Mouse (Mus musculus) T-cell, adult 2 months (primary cell): ENCODE measurements around the gene Sfi1.
"Not testable (repeated sequence)": the region's sequence is repeated elsewhere in the genome, so short reads cannot be mapped to it uniquely, and the experiment has no call there.

Experiments
- DNase-seq: peaks from one replicate; pipeline ENCODE4 v3.0.0; 2022; ENCODE audit warnings: low spot score

Sfi1 gene

GRCm38 (mm10) chr11:3173425-3174318 is 19.6 kb downstream of the Sfi1 start:
- DNase-seq, result peak; percentile 61

GRCm38 (mm10) chr11:3172526-3172925 is 20.7 kb downstream of the Sfi1 start:
- not testable (repeated sequence) for DNase-seq

DNA sequence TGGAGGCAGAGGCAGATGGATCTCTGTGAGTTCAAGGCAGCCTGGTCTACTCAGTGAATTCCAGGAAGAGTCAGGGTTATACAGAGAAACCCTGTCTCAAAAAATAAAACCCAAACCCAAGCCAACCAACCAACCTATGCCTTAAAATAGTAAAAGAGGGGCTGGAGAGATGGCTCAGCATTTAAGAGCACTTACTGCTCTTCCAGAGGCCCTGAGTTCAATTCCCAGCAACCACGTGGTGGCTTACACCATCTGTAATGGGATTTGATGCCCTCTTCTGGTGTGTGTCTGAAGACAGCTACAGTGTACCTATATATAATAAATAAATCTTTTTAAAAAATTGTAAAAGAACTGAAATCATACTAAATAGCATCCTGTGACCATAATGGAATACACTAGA is 21.3 kb downstream of the Sfi1 start:
- DNase-seq, result peak; percentile 38

DNA sequence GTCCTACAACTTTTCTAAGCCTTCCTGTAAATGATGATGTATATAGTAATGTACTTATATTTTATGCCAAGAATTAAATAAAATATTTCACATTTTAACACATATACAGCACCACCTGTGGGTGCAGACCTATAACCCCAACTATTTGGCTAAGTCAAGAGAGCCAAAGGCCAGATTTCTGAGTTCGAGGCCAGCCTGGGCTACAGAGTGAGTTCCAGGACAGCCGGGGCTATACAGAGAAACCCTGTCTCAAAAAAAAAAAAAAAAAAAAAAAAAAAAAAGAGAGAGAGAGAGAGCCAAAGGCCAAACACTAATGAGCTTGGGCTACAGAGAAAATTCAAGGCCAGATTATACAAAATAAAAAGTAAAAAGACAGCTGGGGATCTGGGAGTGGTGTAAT is 24.2 kb downstream of the Sfi1 start:
- peak; percentile 28 for DNase-seq

DNA sequence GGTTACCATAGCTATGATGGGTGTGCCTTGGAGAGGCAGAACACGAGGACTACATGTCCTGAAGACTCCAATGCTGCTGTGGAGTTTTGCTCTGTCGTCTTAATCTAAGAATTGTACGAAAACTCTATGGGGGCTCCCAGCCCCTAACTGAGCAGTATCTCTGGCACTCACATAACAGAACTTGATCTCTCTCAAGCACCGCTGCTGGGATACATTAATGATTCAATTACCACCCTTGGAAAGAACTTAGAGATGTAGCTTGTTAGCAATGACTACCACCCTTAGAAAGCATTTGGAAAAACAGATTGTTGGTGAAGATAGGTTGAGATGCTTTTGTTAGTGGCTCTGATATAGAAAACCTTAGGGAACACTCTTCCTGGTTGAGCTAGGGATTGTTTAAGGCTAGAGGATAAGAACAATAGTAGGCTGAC is 25.7 kb downstream of the Sfi1 start:
- DNase-seq, result peak; percentile 42

- not testable (repeated sequence) for DNase-seq
Measured at GRCm38 (mm10) chr11:3167129-3167528, 26.1 kb downstream of the Sfi1 start.

- DNase-seq, result peak; percentile 29
Measured at GRCm38 (mm10) chr11:3166321-3166720, 26.9 kb downstream of the Sfi1 start.

DNA sequence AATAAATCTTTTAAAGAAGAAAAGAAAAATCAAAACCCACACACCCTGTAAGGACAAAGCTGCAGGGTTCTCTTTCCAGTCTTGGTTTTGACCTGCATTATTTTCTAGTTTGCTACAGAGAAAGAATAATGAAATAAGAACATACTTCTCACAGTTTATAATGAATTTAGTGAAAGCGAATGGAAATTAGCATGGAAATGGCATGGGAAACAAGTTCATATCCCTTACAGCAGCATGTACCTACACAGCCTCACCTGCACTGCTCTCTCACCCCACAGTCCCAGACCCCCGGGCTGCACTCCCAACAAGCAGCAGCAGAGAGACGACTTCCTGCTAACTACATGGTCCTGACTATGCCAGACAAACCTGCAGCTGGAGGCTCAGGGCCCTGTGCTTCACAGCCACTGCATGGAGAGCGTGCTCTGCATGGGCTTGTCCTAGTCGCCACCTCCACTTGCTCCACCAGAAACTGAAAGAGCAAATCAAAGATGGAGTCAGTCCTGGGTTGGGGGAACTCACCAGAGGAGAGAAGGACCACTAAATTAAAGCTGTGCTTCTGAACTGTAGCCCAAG is 28.0 kb downstream of the Sfi1 start:
- not testable (repeated sequence) for DNase-seq

GRCm38 (mm10) chr11:3163661-3164060 is 29.6 kb downstream of the Sfi1 start:
- DNase-seq, result not testable (repeated sequence)

DNA sequence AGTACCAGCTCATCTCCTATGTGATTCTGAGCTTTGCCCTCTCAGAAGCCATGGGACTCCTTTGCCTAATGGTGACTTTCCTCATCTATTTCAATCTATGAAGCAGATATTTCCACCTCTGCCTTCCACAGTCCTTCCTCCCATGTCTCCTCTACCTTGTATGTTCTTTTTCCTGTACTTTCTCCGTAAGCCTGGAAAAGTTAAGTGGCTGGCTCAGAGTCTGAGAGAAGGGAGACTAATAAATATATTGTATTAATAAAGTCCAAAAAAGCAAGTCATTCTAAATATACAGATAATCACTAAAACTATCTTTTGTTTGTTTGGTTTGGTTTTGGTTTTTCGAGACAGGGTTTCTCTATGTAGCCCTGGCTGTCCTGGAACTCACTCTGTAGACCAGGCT is 30.1 kb downstream of the Sfi1 start:
- DNase-seq, result peak; percentile 42

GRCm38 (mm10) chr11:3162236-3162897 is 30.9 kb downstream of the Sfi1 start:
- peak; percentile 61 for DNase-seq

- DNase-seq, result peak; percentile 58
Measured at GRCm38 (mm10) chr11:3161370-3161769, 31.9 kb downstream of the Sfi1 start.

- DNase-seq, result not testable (repeated sequence)
Measured at GRCm38 (mm10) chr11:3158800-3159199, 34.5 kb downstream of the Sfi1 start.

- not testable (repeated sequence) for DNase-seq
Measured at GRCm38 (mm10) chr11:3157996-3158395, 35.3 kb downstream of the Sfi1 start.

GRCm38 (mm10) chr11:3156991-3157390 is 36.3 kb downstream of the Sfi1 start:
- not testable (repeated sequence) for DNase-seq

DNA sequence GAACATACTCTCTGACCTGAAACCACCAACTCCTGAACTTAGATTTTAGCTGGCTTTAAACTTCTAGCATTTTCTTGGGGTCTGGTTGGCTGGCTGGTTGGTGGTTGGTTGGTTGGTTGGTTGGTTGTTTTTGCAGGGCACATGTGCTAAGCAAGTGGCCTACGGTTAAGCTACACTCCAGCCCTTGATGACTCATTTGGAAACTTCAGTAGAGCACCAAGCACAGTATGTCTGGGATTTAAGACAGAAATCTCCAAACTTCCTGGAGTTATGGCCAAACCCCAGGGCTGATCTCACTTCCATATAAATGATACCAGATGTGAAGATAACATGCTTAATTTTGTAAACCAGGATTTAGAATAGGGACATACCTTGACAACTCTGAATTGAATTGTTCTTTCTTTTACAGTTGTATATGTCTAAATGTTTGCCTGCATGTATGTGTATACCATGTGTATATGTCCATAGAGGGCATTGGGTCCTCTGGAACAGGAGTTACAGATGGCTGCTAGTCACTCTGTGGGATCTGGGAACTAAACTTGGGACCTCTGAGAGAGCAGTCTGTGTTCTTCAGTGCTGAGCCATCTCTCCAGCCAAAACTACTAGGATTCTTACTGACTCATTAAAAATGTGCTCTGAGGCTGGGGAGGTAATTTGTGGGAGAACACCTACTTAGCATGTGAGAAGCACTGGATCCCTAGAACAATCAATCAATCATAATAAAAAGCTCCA is 39.4 kb downstream of the Sfi1 start:
- peak; percentile 62 for DNase-seq

DNA sequence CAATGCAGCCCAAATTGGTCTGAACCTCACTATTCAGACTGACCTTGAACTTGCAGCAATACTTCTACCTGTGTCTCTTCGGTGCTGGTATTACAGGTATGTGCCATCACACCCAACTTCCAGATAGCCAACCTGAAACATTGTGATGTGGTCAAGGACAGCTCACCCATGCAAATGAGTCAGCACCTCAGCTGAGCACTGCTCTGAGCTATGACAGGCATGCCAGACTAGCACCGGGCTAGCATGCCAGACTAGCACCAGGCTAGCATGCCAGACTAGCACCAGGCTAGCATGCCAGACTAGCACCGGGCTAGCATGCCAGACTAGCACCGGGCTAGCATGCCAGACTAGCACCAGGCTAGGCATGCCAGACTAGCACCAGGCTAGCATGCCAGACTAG is 41.9 kb downstream of the Sfi1 start:
- DNase-seq, result not testable (repeated sequence)

DNA sequence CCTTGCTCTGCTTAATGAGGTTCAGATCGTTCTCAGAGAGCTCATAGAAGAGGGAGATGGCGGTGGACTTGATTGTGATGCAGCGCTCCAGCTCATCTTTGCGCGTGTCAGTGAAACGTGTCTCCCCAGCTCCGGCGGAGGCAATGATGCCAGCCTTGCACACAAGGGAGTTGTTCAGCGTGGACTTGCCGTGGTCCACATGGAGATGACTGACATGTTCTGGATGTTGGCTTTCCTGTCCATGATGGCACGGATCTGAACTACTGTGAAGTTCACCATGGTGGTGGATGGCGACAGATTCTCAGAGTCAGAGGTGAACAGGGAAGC is 42.6 kb downstream of the Sfi1 start:
- DNase-seq, result not testable (repeated sequence)

GRCm38 (mm10) chr11:3150003-3150676 is 43.1 kb downstream of the Sfi1 start:
- DNase-seq, result not testable (repeated sequence)

DNA sequence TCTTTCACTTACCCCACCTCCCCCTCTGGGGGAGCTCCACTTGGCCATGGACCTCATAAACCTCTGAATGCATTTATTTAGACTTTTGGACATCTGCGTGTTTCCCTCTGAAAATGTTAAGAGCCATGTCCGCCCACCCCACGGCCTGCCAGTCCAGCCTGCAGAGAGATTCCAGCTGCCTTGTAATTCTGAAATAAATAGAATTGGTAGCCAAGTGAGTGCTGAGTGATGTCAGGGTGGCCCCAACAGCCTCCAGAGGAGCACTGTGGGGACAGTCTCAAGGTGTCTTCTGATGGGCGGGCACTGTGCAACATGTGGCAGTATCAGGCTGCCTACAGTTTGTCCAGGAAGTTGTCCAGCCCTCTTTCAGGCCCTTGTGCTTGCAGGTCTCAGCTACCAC is 43.8 kb downstream of the Sfi1 start:
- not testable (repeated sequence) for DNase-seq

GRCm38 (mm10) chr11:3146806-3147205 is 46.5 kb downstream of the Sfi1 start:
- not testable (repeated sequence) for DNase-seq
